Mouse (Mus musculus) limb, embryonic 12.5 days (tissue): ENCODE results near the gene Topaz1. TPM values are rescaled to one million over a fixed set of nuclear protein-coding genes. Genes with fewer than 3 reads are reported as not detected.

Experiments used
- ATAC-seq: fragments of 200-750 bp; cut with Nextera tagmentation; 2 replicates; pipeline ENCODE4 v1.8.0; 2017; ENCODE audit warnings: low read depth, moderate TSS enrichment; ENCODE audit not compliant: insufficient number of reproducible peaks, insufficient read depth, low FRiP score, low TSS enrichment
- H3K27ac ChIP-seq: fragments of 300-500 bp; sonication (generic); 2 replicates; pipeline ENCODE4 v1.5.1; 2016; ENCODE audit warnings: mild to moderate bottlenecking, moderate library complexity
- H3K27me3 ChIP-seq: fragments of 300-500 bp; sonication (generic); 2 replicates; pipeline ENCODE4 v1.6.1; 2016; ENCODE audit warnings: mild to moderate bottlenecking, moderate library complexity
- H3K36me3 ChIP-seq: fragments of 300-500 bp; sonication (generic); 2 replicates; pipeline ENCODE4 v1.6.1; 2016; ENCODE audit warnings: mild to moderate bottlenecking, moderate library complexity
- H3K4me1 ChIP-seq: fragments of 300-500 bp; sonication (generic); replicated peaks from 2 replicates; pipeline ENCODE4 v1.6.1; 2016
- H3K4me2 ChIP-seq: fragments of 300-500 bp; sonication (generic); 2 replicates; pipeline ENCODE4 v1.6.1; 2016; ENCODE audit warnings: mild to moderate bottlenecking, moderate library complexity
- H3K4me3 ChIP-seq: fragments of 300-500 bp; sonication (generic); replicated peaks from 2 replicates; pipeline ENCODE4 v1.5.1; 2016; ENCODE audit warnings: mild to moderate bottlenecking
- H3K9ac ChIP-seq: fragments of 300-500 bp; sonication (generic); replicated peaks from 2 replicates; pipeline ENCODE4 v1.6.1; 2016; ENCODE audit warnings: mild to moderate bottlenecking, moderate library complexity
- H3K9me3 ChIP-seq: fragments of 300-500 bp; sonication (generic); 2 replicates; pipeline ENCODE4 v1.6.1; 2016; ENCODE audit warnings: mild to moderate bottlenecking, moderate library complexity
- WGBS: fragments of 180-500 bp; shearing (Covaris S2); methylation state at CpG from one replicate; pipeline ENCODE4 v1.1.7; 2016; 5-methylcytosine and 5-hydroxymethylcytosine counted together
- polyA plus RNA-seq: library from polyadenylated mRNA; unstranded; fragments of >200 nt; fragmentation: Nextera tagmentation; extraction: Ambion mirVana; gene quantifications from 2 replicates; pipeline ENCODE4 v1.2.1, GENCODE M21; 2016

Topaz1 gene
- polyA plus RNA-seq, 1 experiment from 2014 or later, result not detected

GRCm38 (mm10) chr9:122812386-122812785, 65.2 kb downstream of the Topaz1 start:
- H3K27ac ChIP-seq, result no peak overlapping the region
- 88% methylated on average over 5 of the region's 5 CpGs for WGBS

GRCm38 (mm10) chr9:122814775-122815174, 67.6 kb downstream of the Topaz1 start:
- no peak overlapping the region for H3K4me3 ChIP-seq
- no peaks in the 10 kb centered on the region for H3K9me3 ChIP-seq
- no peak overlapping the region for H3K27ac ChIP-seq
- H3K27me3 ChIP-seq, result no peaks in the 10 kb centered on the region
- H3K9ac ChIP-seq, result no peak overlapping the region
- no peaks in the 10 kb centered on the region for H3K4me1 ChIP-seq
- no peak overlapping the region for H3K4me2 ChIP-seq
- no peak for ATAC-seq
- 94% methylated on average over 2 of the region's 2 CpGs for WGBS
- H3K36me3 ChIP-seq, result peaks cover 37% of the 10 kb centered on the region

More at GRCm38 (mm10) chr9:122812386-122812785, 65.2 kb downstream of the Topaz1 start:
- Histone ChIP-seq H3K36me3 (peaks cover 39% of the 10 kb centered on the region), H3K9me3 (no peaks in the 10 kb centered on the region), H3K4me1 (no peaks in the 10 kb centered on the region), H3K4me3 (no peak overlapping the region), H3K27me3 (no peaks in the 10 kb centered on the region), H3K9ac (no peak overlapping the region), H3K4me2 (no peak overlapping the region)
- no peak for ATAC-seq

- 83% methylated on average over 4 of the region's 4 CpGs for WGBS
- no peak overlapping the region for H3K4me2 ChIP-seq
- no peak for ATAC-seq
Observed at GRCm38 (mm10) chr9:122815239-122815851, 68.2 kb downstream of the Topaz1 start.

GRCm38 (mm10) chr9:122823374-122824017, 76.3 kb downstream of the Topaz1 start:
- H3K27me3 ChIP-seq, result no peaks in the 10 kb centered on the region
- WGBS, result 78% methylated on average over 5 of the region's 5 CpGs
- no peak overlapping the region for H3K4me3 ChIP-seq
- no peak overlapping the region for H3K4me2 ChIP-seq
- ATAC-seq, result no peak
- peaks cover 60% of the 10 kb centered on the region for H3K36me3 ChIP-seq
- H3K27ac ChIP-seq, result no peak overlapping the region
- no peaks in the 10 kb centered on the region for H3K9me3 ChIP-seq
- no peaks in the 10 kb centered on the region for H3K4me1 ChIP-seq
- H3K9ac ChIP-seq, result no peak overlapping the region

More at GRCm38 (mm10) chr9:122815239-122815851, 68.2 kb downstream of the Topaz1 start:
- H3K9me3 ChIP-seq, result no peaks in the 10 kb centered on the region
- no peak overlapping the region for H3K4me3 ChIP-seq
- H3K9ac ChIP-seq, result no peak overlapping the region
- no peaks in the 10 kb centered on the region for H3K27me3 ChIP-seq
- no peaks in the 10 kb centered on the region for H3K4me1 ChIP-seq
- peaks cover 37% of the 10 kb centered on the region for H3K36me3 ChIP-seq
- no peak overlapping the region for H3K27ac ChIP-seq

- Histone ChIP-seq H3K36me3 (peaks cover 58% of the 10 kb centered on the region), H3K4me1 (no peaks in the 10 kb centered on the region), H3K27ac (no peak overlapping the region), H3K4me2 (no peak overlapping the region), H3K4me3 (no peak overlapping the region), H3K27me3 (no peaks in the 10 kb centered on the region), H3K9me3 (no peaks in the 10 kb centered on the region), H3K9ac (no peak overlapping the region)
- no peak for ATAC-seq
- WGBS, result 90% methylated on average over 4 of the region's 4 CpGs
Observed at GRCm38 (mm10) chr9:122826743-122827142, 79.6 kb downstream of the Topaz1 start.

- WGBS, result 85% methylated on average over 4 of the region's 4 CpGs
Observed at GRCm38 (mm10) chr9:122829826-122830380, 82.8 kb downstream of the Topaz1 start.

GRCm38 (mm10) chr9:122836126-122836525, 89.0 kb downstream of the Topaz1 start:
- no peak overlapping the region; the same call in 1 of the 2 replicates for H3K4me2 ChIP-seq
- peaks cover 15% of the 10 kb centered on the region for H3K36me3 ChIP-seq
- H3K9ac ChIP-seq, result no peak overlapping the region
- H3K9me3 ChIP-seq, result no peaks in the 10 kb centered on the region
- H3K27me3 ChIP-seq, result no peaks in the 10 kb centered on the region
- no peak for ATAC-seq
- WGBS, result 50% methylated on average over 9 of the region's 9 CpGs
- H3K4me1 ChIP-seq, result peaks cover 22% of the 10 kb centered on the region
- H3K4me3 ChIP-seq, result no peak overlapping the region
- peak overlapping the region; percentile 82 for H3K27ac ChIP-seq

More at GRCm38 (mm10) chr9:122829826-122830380, 82.8 kb downstream of the Topaz1 start:
- no peak for ATAC-seq
- H3K4me3 ChIP-seq, result no peak overlapping the region
- peaks cover 51% of the 10 kb centered on the region for H3K36me3 ChIP-seq
- H3K27me3 ChIP-seq, result no peaks in the 10 kb centered on the region
- no peaks in the 10 kb centered on the region for H3K4me1 ChIP-seq
- H3K4me2 ChIP-seq, result no peak overlapping the region
- no peak overlapping the region for H3K27ac ChIP-seq
- H3K9me3 ChIP-seq, result no peaks in the 10 kb centered on the region
- no peak overlapping the region for H3K9ac ChIP-seq

GRCm38 (mm10) chr9:122836790-122837189, 89.6 kb downstream of the Topaz1 start:
- Histone ChIP-seq H3K9ac (no peak overlapping the region), H3K36me3 (peaks cover 15% of the 10 kb centered on the region), H3K4me3 (no peak overlapping the region), H3K4me1 (peaks cover 22% of the 10 kb centered on the region), H3K9me3 (no peaks in the 10 kb centered on the region), H3K27me3 (no peaks in the 10 kb centered on the region), H3K27ac (peak overlapping the region; percentile 82), H3K4me2 (no peak overlapping the region; the same call in 1 of the 2 replicates)
- ATAC-seq, result peak; percentile 76
- 41% methylated on average over 6 of the region's 6 CpGs for WGBS

- 88% methylated on average over 4 of the region's 4 CpGs for WGBS
- H3K27me3 ChIP-seq, result no peaks in the 10 kb centered on the region
- peak overlapping the region; percentile 82 for H3K27ac ChIP-seq
- peaks cover 15% of the 10 kb centered on the region for H3K36me3 ChIP-seq
- peaks cover 22% of the 10 kb centered on the region for H3K4me1 ChIP-seq
- H3K4me3 ChIP-seq, result no peak overlapping the region
- no peak for ATAC-seq
- no peak overlapping the region for H3K4me2 ChIP-seq
- H3K9ac ChIP-seq, result no peak overlapping the region
- no peaks in the 10 kb centered on the region for H3K9me3 ChIP-seq
Observed at GRCm38 (mm10) chr9:122837216-122837615, 90.1 kb downstream of the Topaz1 start.

- WGBS, result 22% methylated on average over 16 of the region's 16 CpGs
- Histone ChIP-seq H3K9me3 (no peaks in the 10 kb centered on the region), H3K27me3 (no peaks in the 10 kb centered on the region), H3K4me3 (no peak overlapping the region), H3K36me3 (peaks cover 15% of the 10 kb centered on the region), H3K9ac (0 out of 2 replicates have a peak overlapping the region, but pooled peaks have one; percentile 18), H3K4me1 (peaks cover 22% of the 10 kb centered on the region), H3K27ac (peak overlapping the region; percentile 82), H3K4me2 (peak overlapping the region; percentile 17; the same call in 1 of the 2 replicates)
- ATAC-seq, result peak; percentile 50; the same call in 1 of the 2 replicates
Observed at GRCm38 (mm10) chr9:122837680-122838079, 90.5 kb downstream of the Topaz1 start.

- 74% methylated on average over 3 of the region's 3 CpGs for WGBS
- no peak for ATAC-seq
- no peaks in the 10 kb centered on the region for H3K4me1 ChIP-seq
- no peak within 1 kb of the TSS for H3K4me3 ChIP-seq
- H3K9me3 ChIP-seq, result peaks cover 6% of the 10 kb centered on the region
- H3K4me2 ChIP-seq, result no peak within 1 kb of the TSS
- H3K27me3 ChIP-seq, result no peaks in the 10 kb centered on the region
- peaks cover 5% of the 10 kb centered on the region for H3K36me3 ChIP-seq
- H3K9ac ChIP-seq, result no peak within 1 kb of the TSS
- H3K27ac ChIP-seq, result no peak within 1 kb of the TSS
Observed at GRCm38 (mm10) chr9:122843760-122844159, 96.6 kb downstream of the Topaz1 start, which contains the start of gene Gm35549. Gm35549 (minus strand) TSS chr9:122844035.
